8 mouse cellular contexts compared by ENCODE assay signal in the genomic region with DNA sequence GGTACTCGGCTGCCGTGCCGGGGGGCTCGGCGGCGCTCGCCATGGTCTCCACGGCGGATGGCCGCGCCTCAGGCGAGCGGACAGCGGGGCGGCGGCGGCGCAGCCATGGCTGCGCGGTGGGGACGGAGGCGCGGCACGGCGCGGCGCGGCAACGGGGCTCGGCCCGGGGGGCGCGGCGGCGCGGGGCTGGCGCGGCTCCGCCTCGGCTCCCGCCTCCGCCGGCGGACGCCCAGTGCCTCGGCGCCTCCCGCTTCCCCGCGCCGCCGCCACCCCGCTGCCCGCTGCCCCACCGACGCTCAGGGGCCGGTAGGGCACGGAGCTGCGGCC. TPM values are rescaled to one million over a fixed set of nuclear protein-coding genes. Genes with fewer than 3 reads are reported as not detected.
A peak's percentile ranks its signal among the peaks of the same experiment; 100 is the strongest.
DNase-seq lines count a peak whose midpoint lies in the region; ATAC-seq lines count a peak whose summit lies in the region.

No protein-coding gene starts in this region.

- H3K27ac ChIP-seq in limb, embryonic 13.5 days: peak overlapping the region; percentile 22; the same call in 1 of the 2 replicates
- H3K27ac ChIP-seq in stomach, embryonic 16.5 days (ENCODE audit: low read length): peak overlapping the region; percentile 70

- peaks cover 27% of the 10 kb centered on the region for H3K9me3 ChIP-seq in megakaryocyte, embryonic 14.5 days
- peaks cover 7% of the 10 kb centered on the region; the same call in 1 of the 2 replicates for H3K9me3 ChIP-seq in limb, embryonic 13.5 days
- peaks cover 3% of the 10 kb centered on the region for H3K9me3 ChIP-seq in stomach, embryonic 16.5 days (replicated peaks; ENCODE audit: control insufficient read depth, low read length)

- WGBS in limb, embryonic 13.5 days: 2% methylated on average over 20 of the region's 59 CpGs
- 1% methylated on average over 23 of the region's 59 CpGs for WGBS in stomach, embryonic 16.5 days

- no peaks in the 10 kb centered on the region for H3K36me3 ChIP-seq in megakaryocyte, embryonic 14.5 days (replicated peaks; ENCODE audit: low read length)
- no peaks in the 10 kb centered on the region for H3K36me3 ChIP-seq in limb, embryonic 13.5 days
- H3K36me3 ChIP-seq in stomach, embryonic 16.5 days (ENCODE audit: control insufficient read depth, insufficient read depth, low read length): no peaks in the 10 kb centered on the region

- no peak for DNase-seq in cerebellum, adult 11 months
- no peak for DNase-seq in layer of hippocampus, postnatal 14 days (ENCODE audit: low spot score in 2 of 2)
- DNase-seq in urinary bladder, adult 18-20 months (ENCODE audit: low spot score in 2 of 2): no peak

- peaks cover 48% of the 10 kb centered on the region for H3K4me1 ChIP-seq in megakaryocyte, embryonic 14.5 days
- peaks cover 18% of the 10 kb centered on the region for H3K4me1 ChIP-seq in limb, embryonic 13.5 days
- H3K4me1 ChIP-seq in stomach, embryonic 16.5 days (ENCODE audit: control insufficient read depth, insufficient read depth, low read length): peaks cover 31% of the 10 kb centered on the region

- peak overlapping the region; percentile 81 for H3K9ac ChIP-seq in limb, embryonic 13.5 days
- peak overlapping the region; percentile 88 for H3K9ac ChIP-seq in stomach, embryonic 16.5 days (ENCODE audit: low read length)

- H3K27me3 ChIP-seq in megakaryocyte, embryonic 14.5 days (replicated peaks): peaks cover 76% of the 10 kb centered on the region
- H3K27me3 ChIP-seq in limb, embryonic 13.5 days: peaks cover 24% of the 10 kb centered on the region
- no peaks in the 10 kb centered on the region for H3K27me3 ChIP-seq in stomach, embryonic 16.5 days (ENCODE audit: control insufficient read depth, insufficient read depth, low read length)

- H3K4me3 ChIP-seq in megakaryocyte, embryonic 14.5 days (replicated peaks): peak overlapping the region; percentile 93
- peak overlapping the region; percentile 72 for H3K4me3 ChIP-seq in limb, embryonic 13.5 days
- peak overlapping the region; percentile 66 for H3K4me3 ChIP-seq in stomach, embryonic 16.5 days (replicated peaks; ENCODE audit: low read length)

- 0 out of 2 replicates have a peak, but pooled peaks have one; percentile 3 for ATAC-seq in cerebellum, adult (ENCODE audit: insufficient number of reproducible peaks, low FRiP score, low TSS enrichment)
- ATAC-seq in megakaryocyte, adult 5-6 weeks (ENCODE audit: poor library complexity, severe bottlenecking): no peak
- ATAC-seq in limb, embryonic 13.5 days (ENCODE audit: low FRiP score, low read depth): peak; percentile 34
- no peak for ATAC-seq in stomach, embryonic 16.5 days (ENCODE audit: insufficient read depth, low FRiP score)

- H3K4me2 ChIP-seq in limb, embryonic 13.5 days (replicated peaks): peak overlapping the region; percentile 99
- peak overlapping the region; percentile 98 for H3K4me2 ChIP-seq in stomach, embryonic 16.5 days (ENCODE audit: low read depth, low read length)

RNA-seq across cellular contexts. Expression of gene Iqsec1, which starts 0.2 kb away (rescaled TPM):
- polyA plus RNA-seq in megakaryocyte, embryonic 14.5 days (2012; ENCODE audit: insufficient read depth, low replicate concordance): 90.9 and 120 TPM in 2 replicates
- 58.0 and 61.3 TPM in 2 replicates for total RNA-seq in megakaryocyte, adult 5-6 weeks (2015)
- 12.2 and 22.1 TPM in 2 replicates for total RNA-seq in megakaryocyte, adult 5-6 weeks (2017)
- polyA plus RNA-seq in limb, embryonic 13.5 days (2015; fragmentation: Nextera tagmentation; extraction: Ambion mirVana): 10.3 and 11.1 TPM in 2 replicates
- polyA plus RNA-seq in stomach, embryonic 16.5 days (2015; fragmentation: Nextera tagmentation; extraction: Ambion mirVana): 7.6 and 8.3 TPM in 2 replicates
- total RNA-seq in layer of hippocampus, postnatal 14 days (2021): 100 to 1,000 TPM; 220 to 234 TPM

Comparison
In these comparisons a context has a peak if more than half of its experiments do, and no peak if none do; other contexts are left out.
1. ATAC-seq: peak in cerebellum, adult (single experiment) and limb, embryonic 13.5 days (single experiment); none in megakaryocyte, adult 5-6 weeks (single experiment) and stomach, embryonic 16.5 days (single experiment).
2. Peak in every context shown above with its lines, with median percentiles within 50 percentile points of each other: H3K4me3 ChIP-seq.